Mouse (Mus musculus) MEL (cell line): ENCODE measurements around the gene Rexo1.

ENCODE experiments used
- CTCF ChIP-seq, 3 experiments: IDR thresholded peaks in 2 of 3; conservative IDR thresholded peaks in 1 of 3; 2 replicates each; pipeline ENCODE4 v1.5.1; 2011 to 2012; ENCODE audit warnings: low read length in 3 of 3, low read depth in 2 of 3, mild to moderate bottlenecking in 2 of 3, improper control_type of control experiment in 1 of 3, inconsistent platforms in 1 of 3, mixed read lengths in 1 of 3, moderate library complexity in 1 of 3; ENCODE audit not compliant: control insufficient read depth in 1 of 3, insufficient read depth in 1 of 3, poor library complexity in 1 of 3, severe bottlenecking in 1 of 3
- EP300 ChIP-seq, 2 experiments: IDR thresholded peaks; 2 replicates each; pipeline ENCODE4 v1.6.1; 2011; ENCODE audit warnings: improper control_type of control experiment in 2 of 2, low read length in 2 of 2, low read depth in 1 of 2, mild to moderate bottlenecking in 1 of 2
- NRF1 ChIP-seq: IDR thresholded peaks from 2 replicates; pipeline ENCODE4 v1.6.1; 2014; ENCODE audit warnings: low read depth, mild to moderate bottlenecking, inconsistent platforms, low read length, improper control_type of control experiment, moderate library complexity; ENCODE audit not compliant: poor library complexity, insufficient read depth, severe bottlenecking
- USF1 ChIP-seq: IDR thresholded peaks from 2 replicates; pipeline ENCODE4 v1.6.1; 2014; ENCODE audit warnings: low read depth, mild to moderate bottlenecking, inconsistent platforms, low read length, improper control_type of control experiment, moderate library complexity

DNA sequence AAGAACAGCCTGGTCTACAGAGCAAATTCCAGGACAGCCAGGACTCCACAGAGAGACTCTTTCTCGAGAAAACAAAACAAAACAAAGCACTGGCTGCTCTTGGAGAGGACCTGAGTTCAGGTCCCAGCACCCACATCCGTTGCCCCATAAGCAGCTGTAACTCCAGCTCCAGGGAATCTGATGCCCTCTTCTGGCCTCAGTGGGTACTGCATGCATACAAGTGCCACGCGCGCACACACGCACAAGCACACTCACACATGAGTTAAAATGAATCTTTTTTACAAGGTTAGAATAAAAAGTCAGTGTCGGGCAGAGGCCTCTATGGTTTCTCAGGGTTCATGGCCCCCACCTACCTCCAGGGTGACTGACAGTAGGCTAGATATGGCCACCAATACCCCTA, 38.1 kb downstream of the Rexo1 start:
- TF ChIP-seq NRF1 = no peak
- TF ChIP-seq USF1 = no peak
- TF ChIP-seq CTCF (IDR thresholded peaks at IDR 0.05 in 2 of 3, conservative IDR thresholded peaks at IDR 0.05 in 1 of 3; ENCODE audit: control insufficient read depth in 1 of 3, insufficient read depth in 1 of 3, low read depth in 2 of 3, low read length in 3 of 3, poor library complexity in 1 of 3, severe bottlenecking in 1 of 3) = peak; percentile 57 to 68 (median 60)
- no peak for TF ChIP-seq EP300 (IDR thresholded peaks at IDR 0.05; ENCODE audit: low read depth in 1 of 2, low read length in 2 of 2)
